Mouse (Mus musculus): ENCODE measurements around the gene Slc29a2.
A peak's percentile ranks its signal among the peaks of the same experiment; 100 is the strongest.

Slc29a2 gene

GRCm38 (mm10) chr19:5036577-5036976, 12.9 kb downstream of the Slc29a2 start:
- no peak for DNase-seq

GRCm38 (mm10) chr19:5037678-5038571, 14.3 kb downstream of the Slc29a2 start:
- DNase-seq, result peak; percentile 90

GRCm38 (mm10) chr19:5038709-5039156, 15.1 kb downstream of the Slc29a2 start, which contains the start of the genes B4gat1 and AC124502.3:
TSS of gene B4gat1 (plus strand) at chr19:5038826.
TSS of gene AC124502.3 (plus strand) at chr19:5038891.
- DNase-seq, result peak; percentile 94

GRCm38 (mm10) chr19:5039301-5040114, 15.8 kb downstream of the Slc29a2 start:
- DNase-seq, result peak; percentile 71

- peak; percentile 89 for DNase-seq
Measured at GRCm38 (mm10) chr19:5040862-5041523, 17.3 kb downstream of the Slc29a2 start, which contains the start of gene Brms1. TSS of gene Brms1 (plus strand) at chr19:5041354.

GRCm38 (mm10) chr19:5041588-5041987, 17.9 kb downstream of the Slc29a2 start:
- DNase-seq, result no peak

GRCm38 (mm10) chr19:5045531-5045930, 21.9 kb downstream of the Slc29a2 start:
- DNase-seq, result no peak

- no peak for DNase-seq
Measured at GRCm38 (mm10) chr19:5048138-5049056, 24.7 kb downstream of the Slc29a2 start.

- no peak for DNase-seq
Measured at GRCm38 (mm10) chr19:5049325-5049724, 25.7 kb downstream of the Slc29a2 start.

- peak; percentile 67 for DNase-seq
Measured at GRCm38 (mm10) chr19:5050047-5050905, 26.6 kb downstream of the Slc29a2 start, which contains the start of gene Rin1. TSS of gene Rin1 (plus strand) at chr19:5050481.

- DNase-seq, result no peak
Measured at GRCm38 (mm10) chr19:5051031-5051430, 27.4 kb downstream of the Slc29a2 start.

GRCm38 (mm10) chr19:5051515-5051914, 27.9 kb downstream of the Slc29a2 start:
- DNase-seq, result no peak

GRCm38 (mm10) chr19:5052166-5052822, 28.6 kb downstream of the Slc29a2 start:
- DNase-seq, result peak; percentile 75

- DNase-seq, result peak; percentile 82
Measured at GRCm38 (mm10) chr19:5052853-5053252, 29.2 kb downstream of the Slc29a2 start.

- peak; percentile 80 for DNase-seq
Measured at GRCm38 (mm10) chr19:5053909-5054308, 30.2 kb downstream of the Slc29a2 start.

- no peak for DNase-seq
Measured at GRCm38 (mm10) chr19:5056251-5056650, 32.6 kb downstream of the Slc29a2 start.

GRCm38 (mm10) chr19:5057876-5058775, 34.5 kb downstream of the Slc29a2 start:
- DNase-seq, result no peak

- no peak for DNase-seq
Measured at GRCm38 (mm10) chr19:5058801-5059771, 35.4 kb downstream of the Slc29a2 start.
